Mouse (Mus musculus) heart, embryonic 16.5 days (tissue): ENCODE data around the gene Tmem186. TPM values are rescaled to one million over a fixed set of nuclear protein-coding genes. Genes with fewer than 3 reads are reported as not detected.

Experiments
- microRNA-seq: library from miRNA; unstranded; fragments of <30 nt; microRNA quantifications from one replicate; pipeline ENCODE4, GENCODE M21; 2017
- polyA plus RNA-seq: library from polyadenylated mRNA; unstranded; fragments of >200 nt; fragmentation: Nextera tagmentation; extraction: Ambion mirVana; gene quantifications from 2 replicates; pipeline ENCODE4 v1.2.1, GENCODE M21; 2015

Gene Tmem186
- polyA plus RNA-seq, 1 experiment from 2014 or later, result 19.5 TPM

Small RNAs within 50 kb of the gene (microRNA-seq; reads per million reads assigned to microRNA genes)
- gene Gm22137, result not detected

Other genes starting within 250 kb of the Tmem186 start
- gene Tmem114, start 212.6 kb downstream of the Tmem186 start, polyA plus RNA-seq, result not detected in 2 replicates
- gene Mettl22, start 166.9 kb downstream of the Tmem186 start, polyA plus RNA-seq, result 42.0 and 48.0 TPM in 2 replicates
- 28.4 and 28.6 TPM in 2 replicates for gene Abat, start 124.3 kb downstream of the Tmem186 start, polyA plus RNA-seq
- 42.2 and 43.9 TPM in 2 replicates for gene Pmm2, start within 50 bp of the Tmem186 start, polyA plus RNA-seq
- gene Carhsp1, start 34.4 kb upstream of the Tmem186 start, polyA plus RNA-seq, result 75.4 and 79.0 TPM in 2 replicates
- gene Gm5767, start 43.1 kb upstream of the Tmem186 start, polyA plus RNA-seq, result not detected in 2 replicates
- gene Usp7, start 154.6 kb upstream of the Tmem186 start, polyA plus RNA-seq, result 15.0 and 16.9 TPM in 2 replicates
- 16.1 and 17.8 TPM in 2 replicates for gene 1810013L24Rik, start 192.4 kb upstream of the Tmem186 start, polyA plus RNA-seq